Mouse (Mus musculus): Measurements from ENCODE around the gene Sbf2.
A peak's percentile ranks its signal among the peaks of the same experiment; 100 is the strongest.
"Not testable (repeated sequence)": the region's sequence is repeated elsewhere in the genome, so short reads cannot be mapped to it uniquely, and the experiment has no call there.

Gene Sbf2

DNA sequence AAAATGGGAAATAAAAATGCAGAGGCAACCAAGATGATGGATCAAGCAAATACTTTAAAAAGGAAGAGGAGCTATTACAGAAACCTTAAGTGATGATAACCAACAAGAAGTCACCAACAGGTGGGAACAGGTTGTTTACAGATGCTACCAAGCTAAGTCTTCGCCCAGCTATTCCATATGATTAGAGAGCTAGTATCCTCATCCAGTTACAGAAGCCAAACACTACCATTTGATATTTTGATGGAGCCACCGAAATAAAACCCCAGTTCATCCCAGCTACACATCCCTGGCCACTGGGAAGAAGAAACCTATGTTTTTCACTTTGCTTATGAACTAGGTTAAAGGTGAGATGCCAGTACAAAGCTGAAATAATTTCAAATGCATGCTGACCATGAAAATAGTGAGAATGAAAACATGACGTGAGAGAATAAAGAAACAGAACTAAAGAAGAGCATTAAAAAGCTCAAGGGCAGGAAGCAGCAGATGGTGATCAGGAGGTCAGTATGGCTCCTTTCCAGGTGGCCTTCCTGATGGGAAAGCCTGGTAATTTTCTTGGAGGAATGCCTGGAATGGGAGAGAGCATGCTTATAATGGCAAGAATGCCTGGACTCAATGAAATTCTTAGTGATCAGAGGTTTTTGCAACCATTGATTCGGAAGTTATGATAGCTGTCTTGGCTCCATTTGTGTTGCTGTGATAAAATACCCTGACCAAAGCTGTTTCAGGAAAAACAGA lies 48.7 kb downstream of the Sbf2 start:
- DNase-seq (ENCODE audit: low spot score): no peak

DNA sequence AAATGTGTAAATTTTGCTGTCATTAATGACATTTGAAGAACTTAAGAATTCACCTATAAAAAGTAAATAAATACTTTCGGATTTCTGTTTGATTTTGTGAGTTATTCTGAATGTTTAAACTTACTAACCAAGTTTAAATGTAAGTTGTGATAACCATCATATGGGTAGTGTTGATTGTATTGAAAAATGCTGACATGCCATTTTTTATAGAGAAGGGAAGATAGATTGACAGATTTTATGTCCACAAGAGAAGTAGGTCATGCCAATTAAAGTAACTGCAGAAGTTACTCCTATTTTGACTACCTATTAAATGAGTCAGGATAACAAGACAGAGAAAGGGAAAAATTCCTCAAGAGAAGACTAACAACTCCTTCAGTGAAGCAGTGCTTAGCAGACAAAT lies 53.1 kb downstream of the Sbf2 start:
- no peak for DNase-seq (ENCODE audit: low spot score)

DNA sequence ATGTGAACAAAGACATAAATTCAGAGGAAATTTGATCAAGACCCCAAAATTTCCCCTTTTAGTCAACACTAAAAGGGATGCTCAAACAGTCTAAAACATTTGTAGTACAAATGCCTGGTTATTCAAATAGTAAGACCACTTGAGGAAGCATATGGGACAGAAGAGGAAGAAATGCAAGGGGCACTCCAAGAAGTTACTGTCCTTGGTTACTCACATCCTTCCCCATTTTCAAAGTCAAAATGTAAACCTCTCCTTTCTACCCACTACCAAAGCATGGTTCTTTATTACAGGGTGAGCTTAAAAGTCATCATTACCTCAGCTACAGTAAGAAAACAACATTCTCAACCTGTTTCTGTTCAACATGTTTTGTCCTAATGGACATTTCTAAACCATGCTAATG lies 57.7 kb downstream of the Sbf2 start:
- DNase-seq (ENCODE audit: low spot score): no peak

DNA sequence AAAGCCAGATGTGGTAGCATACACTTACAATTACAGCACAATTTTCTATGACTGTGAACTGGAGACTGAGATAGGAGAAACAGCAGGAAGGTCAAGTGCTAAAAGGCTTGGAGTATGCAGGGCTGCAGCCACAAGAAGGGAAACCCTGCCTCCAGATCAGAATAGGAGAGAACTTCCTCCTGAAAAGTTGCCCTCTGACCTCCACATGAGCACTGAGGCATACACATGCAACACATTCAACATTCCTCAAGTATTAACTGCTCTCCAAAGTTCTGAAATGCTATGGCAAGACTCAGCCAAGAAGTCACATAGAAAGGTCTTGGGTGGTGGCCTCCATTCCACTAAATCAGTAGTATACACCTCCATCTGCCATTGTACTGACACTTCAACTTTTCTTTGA lies 58.5 kb downstream of the Sbf2 start:
- no peak for DNase-seq (ENCODE audit: low spot score)

DNA sequence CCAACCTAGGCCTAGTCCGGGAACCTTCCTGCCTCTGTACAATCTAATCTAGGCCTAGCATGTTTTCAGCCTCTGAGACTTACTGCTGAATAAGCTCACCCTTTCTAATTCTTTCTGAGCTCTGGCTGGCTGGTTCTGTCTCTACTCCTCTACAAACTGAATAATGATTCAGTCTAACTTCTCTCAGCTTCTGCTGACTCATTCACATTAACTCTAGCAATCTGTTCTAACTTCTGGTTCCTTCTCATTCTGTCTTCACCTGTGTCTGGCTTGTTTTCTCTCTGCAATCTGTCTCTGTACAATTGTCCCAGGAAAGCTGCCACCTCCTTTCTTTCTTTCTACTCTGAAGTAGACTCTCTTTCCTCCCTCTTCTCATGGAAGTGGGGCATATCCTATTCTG lies 59.5 kb downstream of the Sbf2 start:
- no peak for DNase-seq (ENCODE audit: low spot score)

- DNase-seq (ENCODE audit: low spot score): no peak
Observed at GRCm38 (mm10) chr7:110548268-110548667, 66.5 kb downstream of the Sbf2 start.

GRCm38 (mm10) chr7:110543341-110543740 lies 71.4 kb downstream of the Sbf2 start:
- no peak for DNase-seq (ENCODE audit: low spot score)

- DNase-seq (ENCODE audit: low spot score): no peak
Observed at GRCm38 (mm10) chr7:110539266-110539665, 75.5 kb downstream of the Sbf2 start.

DNA sequence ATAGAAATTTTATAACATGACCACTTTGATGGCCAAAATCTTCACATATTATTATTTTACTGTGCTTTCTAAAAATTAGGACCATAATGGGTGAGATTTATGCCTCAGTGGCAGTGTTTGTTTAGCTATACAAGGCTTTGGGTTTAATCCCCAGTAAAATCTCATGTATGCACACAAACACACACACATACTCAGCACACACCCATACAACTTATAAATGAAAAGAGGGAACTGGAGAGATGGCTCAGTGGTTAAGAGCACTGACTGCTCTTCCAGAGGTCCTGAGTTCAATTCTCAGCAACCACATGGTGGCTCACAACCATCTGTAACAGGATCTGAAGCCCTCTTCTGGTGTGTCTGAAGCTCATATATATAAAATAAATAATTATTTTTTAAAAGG lies 84.4 kb downstream of the Sbf2 start:
- not testable (repeated sequence) for DNase-seq (ENCODE audit: low spot score)

DNA sequence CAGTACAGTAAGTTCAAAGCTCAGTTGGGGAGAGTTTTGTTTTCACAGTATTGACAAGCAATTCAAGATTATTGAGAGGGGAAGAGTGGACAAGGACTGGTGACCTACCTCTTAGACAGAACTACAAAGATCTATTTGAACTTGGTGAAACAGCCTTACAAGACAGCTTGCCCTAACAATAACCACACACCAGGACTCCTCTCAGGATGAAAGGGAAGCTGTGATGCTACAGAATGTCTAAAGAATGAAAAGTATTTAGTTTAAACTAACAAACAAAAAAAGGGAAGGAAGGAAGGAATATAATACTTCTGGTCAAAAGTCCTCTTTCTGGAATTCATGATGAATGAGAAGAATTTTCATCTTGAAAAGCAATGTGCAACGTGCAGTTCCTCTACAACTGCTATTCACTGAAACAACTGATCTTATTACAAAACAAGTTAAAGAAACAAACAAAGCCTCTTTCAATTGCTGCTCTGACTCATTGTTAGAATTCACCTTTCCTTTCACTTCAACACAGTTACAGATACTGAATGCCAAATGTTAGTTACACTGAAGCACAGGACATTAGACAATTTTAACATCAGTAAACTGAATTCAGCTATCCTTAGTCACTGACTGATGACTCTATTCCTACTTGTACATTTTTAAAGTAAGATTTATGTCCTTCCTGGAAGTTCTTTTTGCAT lies 89.5 kb downstream of the Sbf2 start:
- DNase-seq (ENCODE audit: low spot score): no peak

- DNase-seq (ENCODE audit: low spot score): no peak
Observed at GRCm38 (mm10) chr7:110516241-110517220, 98.2 kb downstream of the Sbf2 start.

DNA sequence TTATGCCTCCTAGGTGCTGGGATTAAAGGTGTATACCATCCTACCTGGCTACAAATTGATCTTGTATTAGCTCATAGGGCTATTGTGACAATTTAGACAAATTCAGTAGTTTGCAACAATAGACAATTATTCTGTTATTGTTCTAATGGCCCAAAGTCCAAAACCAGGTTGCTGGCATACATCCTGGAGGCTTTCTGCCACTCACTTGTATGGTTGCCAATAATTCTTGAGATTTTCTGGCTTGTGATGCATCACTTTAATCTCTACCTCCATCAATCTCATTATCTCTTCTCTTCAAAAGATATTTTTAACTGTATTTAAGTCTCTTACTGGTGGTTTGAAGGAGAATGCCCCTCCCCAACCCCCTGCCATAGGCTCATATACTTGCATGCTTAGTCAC lies 100.6 kb downstream of the Sbf2 start:
- no peak for DNase-seq (ENCODE audit: low spot score)

DNA sequence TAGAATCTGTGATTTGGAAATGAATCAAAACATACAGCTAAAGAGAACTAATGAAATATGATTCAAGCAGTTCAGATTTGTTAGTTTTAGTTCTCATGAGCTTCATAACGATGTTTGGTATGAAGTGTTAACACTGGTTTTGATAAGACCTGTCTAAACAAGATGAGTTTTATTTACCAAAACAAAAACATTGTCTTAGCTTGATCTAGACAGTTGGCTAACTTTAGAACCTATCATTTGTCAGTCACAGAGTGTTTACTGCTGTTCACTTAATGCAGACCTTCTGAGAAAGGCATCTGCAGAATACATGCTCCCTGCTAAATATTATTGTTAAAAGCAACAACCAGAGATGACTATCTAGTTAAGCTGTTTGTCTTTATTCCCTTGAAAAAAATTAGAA lies 116.1 kb downstream of the Sbf2 start:
- no peak for DNase-seq (ENCODE audit: low spot score)

DNA sequence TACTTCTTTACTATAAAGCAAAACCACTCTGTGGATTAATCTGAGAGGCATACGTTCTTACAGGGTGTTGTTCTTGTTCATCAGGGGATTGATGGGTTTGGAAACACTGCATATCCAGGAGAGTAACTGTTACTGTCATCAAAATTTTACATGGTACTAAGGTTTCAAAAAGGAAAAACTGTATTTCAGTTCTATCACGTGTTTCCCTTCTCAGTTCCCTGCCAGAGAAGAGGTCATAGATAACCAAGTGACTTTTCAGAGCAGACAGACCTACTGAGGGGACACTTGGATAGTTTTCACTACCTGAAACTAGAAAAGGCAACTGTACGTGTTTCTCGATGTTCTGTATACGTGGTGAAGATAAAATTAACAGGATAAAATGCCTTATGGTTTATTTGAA lies 123.7 kb downstream of the Sbf2 start:
- no peak for DNase-seq (ENCODE audit: low spot score)

GRCm38 (mm10) chr7:110485051-110485450 lies 129.7 kb downstream of the Sbf2 start:
- DNase-seq (ENCODE audit: low spot score): no peak

- DNase-seq (ENCODE audit: low spot score): no peak
Observed at GRCm38 (mm10) chr7:110470987-110471386, 143.7 kb downstream of the Sbf2 start.

DNA sequence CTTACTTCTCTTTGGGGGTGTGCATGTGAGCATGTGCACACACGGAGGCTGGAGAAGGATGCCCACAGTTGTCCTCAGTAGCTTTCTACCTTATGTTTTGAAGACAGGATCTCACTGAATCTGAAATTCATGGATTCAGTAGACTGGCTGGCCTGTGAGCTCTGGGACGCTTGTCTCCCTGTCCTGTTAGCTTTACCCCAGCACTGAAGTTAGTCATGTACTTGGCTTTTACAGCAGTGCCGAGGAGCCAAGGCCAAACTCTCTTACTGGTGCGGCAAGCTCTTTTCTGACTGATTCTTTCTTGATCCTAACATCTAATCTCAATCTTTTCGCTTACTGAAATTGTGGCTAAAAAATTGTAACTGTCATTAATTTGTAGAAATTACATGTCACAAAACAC lies 151.3 kb downstream of the Sbf2 start:
- no peak for DNase-seq (ENCODE audit: low spot score)

- peak; percentile 29 for DNase-seq (ENCODE audit: low spot score)
Observed at GRCm38 (mm10) chr7:110432301-110432700, 182.4 kb downstream of the Sbf2 start.

- no peak for DNase-seq (ENCODE audit: low spot score)
Observed at GRCm38 (mm10) chr7:110416318-110416717, 198.4 kb downstream of the Sbf2 start.

DNA sequence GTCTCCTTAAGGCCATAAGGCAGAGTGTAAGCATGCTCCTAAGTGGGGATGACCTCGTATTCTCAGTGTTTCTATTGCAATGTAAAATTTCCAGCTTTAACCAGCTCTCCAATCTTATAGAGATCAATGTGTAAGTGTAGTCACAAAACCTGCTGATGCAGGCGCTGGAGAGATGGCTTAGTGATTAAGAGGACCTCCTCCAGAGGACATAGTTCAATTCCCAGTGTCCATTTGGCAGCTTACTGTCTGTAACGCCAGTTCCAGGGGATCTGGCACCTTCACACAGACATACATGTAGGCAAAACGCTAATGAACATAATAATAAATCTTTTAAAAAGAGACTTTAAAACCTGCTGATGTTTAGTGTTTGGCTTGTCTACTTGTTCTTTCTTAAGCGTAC lies 200.4 kb downstream of the Sbf2 start:
- DNase-seq (ENCODE audit: low spot score): no peak

GRCm38 (mm10) chr7:110402092-110402491 lies 212.6 kb downstream of the Sbf2 start:
- DNase-seq (ENCODE audit: low spot score): no peak

GRCm38 (mm10) chr7:110392576-110392975 lies 222.1 kb downstream of the Sbf2 start:
- no peak for DNase-seq (ENCODE audit: low spot score)

GRCm38 (mm10) chr7:110391632-110392031 lies 223.1 kb downstream of the Sbf2 start:
- no peak for DNase-seq (ENCODE audit: low spot score)

Measured in c-Kit-positive CD71-positive TER-119-positive erythroid progenitor cells, embryonic 14.5 days (primary cell).